Mouse (Mus musculus): ENCODE measurements around the gene Gm37240. TPM values are rescaled to one million over a fixed set of nuclear protein-coding genes. Genes with fewer than 3 reads are reported as not detected.
"Not testable (repeated sequence)": the region's sequence is repeated elsewhere in the genome, so short reads cannot be mapped to it uniquely, and the experiment has no call there.

Gene Gm37240
- 12.7 and 14.1 TPM in 2 replicates for polyA plus RNA-seq (2015; fragmentation: Nextera tagmentation; extraction: Ambion mirVana)

GRCm38 (mm10) chr3:85887239-85887827, at the start of gene Gm37240, which contains the start of gene Glt28d2:
Gm37240 (minus strand) TSS chr3:85887518.
Glt28d2 (minus strand) TSS chr3:85887516.
- Histone ChIP-seq H3K9me3 (replicated peaks) (no peaks in the 10 kb centered on the region), H3K4me2 (peak within 1 kb of the TSS; percentile 93), H3K4me3 (peak within 1 kb of the TSS; percentile 72), H3K36me3 (no peaks in the 10 kb centered on the region), H3K27ac (peak within 1 kb of the TSS; percentile 88), H3K9ac (peak within 1 kb of the TSS; percentile 81), H3K27me3 (no peaks in the 10 kb centered on the region), H3K4me1 (replicated peaks) (peaks cover 28% of the 10 kb centered on the region)
- ATAC-seq (replicated peaks; ENCODE audit: insufficient number of reproducible peaks, insufficient read depth, low FRiP score, low read depth): peak; percentile 94
- under 1% methylated on average over 43 of the region's 48 CpGs for WGBS

- WGBS: 81% methylated on average over 5 of the region's 5 CpGs
- Histone ChIP-seq H3K4me2 (no peak overlapping the region), H3K36me3 (no peaks in the 10 kb centered on the region), H3K27me3 (no peaks in the 10 kb centered on the region), H3K4me3 (no peak overlapping the region), H3K27ac (no peak overlapping the region), H3K9ac (no peak overlapping the region), H3K9me3 (replicated peaks) (no peaks in the 10 kb centered on the region), H3K4me1 (replicated peaks) (no peaks in the 10 kb centered on the region)
- ATAC-seq (replicated peaks; ENCODE audit: insufficient number of reproducible peaks, insufficient read depth, low FRiP score, low read depth): no peak
Observed at GRCm38 (mm10) chr3:85933586-85933985, 46.3 kb upstream of the Gm37240 start.

- no peak for ATAC-seq (replicated peaks; ENCODE audit: insufficient number of reproducible peaks, insufficient read depth, low FRiP score, low read depth)
- Histone ChIP-seq H3K36me3 (no peaks in the 10 kb centered on the region), H3K27ac (no peak overlapping the region), H3K9ac (no peak overlapping the region), H3K4me3 (no peak overlapping the region), H3K27me3 (no peaks in the 10 kb centered on the region), H3K9me3 (replicated peaks) (no peaks in the 10 kb centered on the region), H3K4me2 (no peak overlapping the region), H3K4me1 (replicated peaks) (0 out of 2 replicates have a peak, but pooled peaks cover 2% of the 10 kb centered on the region)
- 69% methylated on average over 6 of the region's 6 CpGs for WGBS
Observed at GRCm38 (mm10) chr3:85931859-85932258, 44.5 kb upstream of the Gm37240 start.

- no peak overlapping the region for H3K9ac ChIP-seq
- H3K4me2 ChIP-seq: no peak overlapping the region
- H3K36me3 ChIP-seq: no peaks in the 10 kb centered on the region
- no peak overlapping the region for H3K27ac ChIP-seq
- 0 out of 2 replicates have a peak, but pooled peaks cover 2% of the 10 kb centered on the region for H3K4me1 ChIP-seq (replicated peaks)
- no peak overlapping the region for H3K4me3 ChIP-seq
- H3K27me3 ChIP-seq: no peaks in the 10 kb centered on the region
- 68% methylated on average over 11 of the region's 11 CpGs for WGBS
- ATAC-seq (replicated peaks; ENCODE audit: insufficient number of reproducible peaks, insufficient read depth, low FRiP score, low read depth): no peak
- H3K9me3 ChIP-seq (replicated peaks): no peaks in the 10 kb centered on the region
Observed at GRCm38 (mm10) chr3:85930671-85931255, 43.4 kb upstream of the Gm37240 start.

DNA sequence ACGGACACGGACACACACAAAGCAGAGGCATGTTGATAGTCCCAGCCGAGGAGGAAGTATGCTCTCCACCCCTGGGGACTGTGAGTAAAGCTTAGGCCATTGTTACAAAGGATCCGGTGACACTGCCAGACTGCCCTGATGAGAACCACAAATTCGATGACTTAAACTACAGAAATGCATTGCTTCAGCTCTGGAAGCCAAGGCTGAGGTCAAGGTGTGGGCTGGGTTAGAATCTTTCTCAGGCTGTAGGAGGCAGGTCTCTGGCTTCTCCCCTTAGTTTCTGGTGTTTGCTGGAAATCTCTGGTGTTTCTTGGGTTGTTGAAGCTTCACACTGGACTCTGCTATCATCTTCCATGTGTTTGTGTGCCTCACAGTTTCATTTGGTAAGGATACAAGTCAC, 42.4 kb upstream of the Gm37240 start:
- no peaks in the 10 kb centered on the region for H3K27me3 ChIP-seq
- H3K9ac ChIP-seq: no peak overlapping the region
- H3K4me3 ChIP-seq: no peak overlapping the region
- no peaks in the 10 kb centered on the region for H3K36me3 ChIP-seq
- ATAC-seq (replicated peaks; ENCODE audit: insufficient number of reproducible peaks, insufficient read depth, low FRiP score, low read depth): no peak
- H3K9me3 ChIP-seq (replicated peaks): no peaks in the 10 kb centered on the region
- WGBS: 71% methylated on average over 5 of the region's 5 CpGs
- no peak overlapping the region for H3K4me2 ChIP-seq
- 0 out of 2 replicates have a peak, but pooled peaks cover 2% of the 10 kb centered on the region for H3K4me1 ChIP-seq (replicated peaks)
- H3K27ac ChIP-seq: no peak overlapping the region

GRCm38 (mm10) chr3:85928140-85928611, 40.9 kb upstream of the Gm37240 start:
- Histone ChIP-seq H3K4me1 (replicated peaks) (0 out of 2 replicates have a peak, but pooled peaks cover 4% of the 10 kb centered on the region), H3K9me3 (replicated peaks) (no peaks in the 10 kb centered on the region), H3K36me3 (no peaks in the 10 kb centered on the region), H3K27me3 (no peaks in the 10 kb centered on the region), H3K9ac (no peak overlapping the region), H3K4me2 (no peak overlapping the region), H3K27ac (0 out of 2 replicates have a peak overlapping the region, but pooled peaks have one; percentile 2), H3K4me3 (no peak overlapping the region)
- 55% methylated on average over 5 of the region's 5 CpGs for WGBS
- no peak; the same call in 1 of the 2 replicates for ATAC-seq (replicated peaks; ENCODE audit: insufficient number of reproducible peaks, insufficient read depth, low FRiP score, low read depth)

- no peak overlapping the region for H3K4me2 ChIP-seq
- WGBS: 83% methylated on average over 9 of the region's 9 CpGs
- ATAC-seq (replicated peaks; ENCODE audit: insufficient number of reproducible peaks, insufficient read depth, low FRiP score, low read depth): no peak
- H3K36me3 ChIP-seq: no peaks in the 10 kb centered on the region
- no peak overlapping the region for H3K27ac ChIP-seq
- no peak overlapping the region for H3K4me3 ChIP-seq
- H3K4me1 ChIP-seq (replicated peaks): 0 out of 2 replicates have a peak, but pooled peaks cover 4% of the 10 kb centered on the region
- no peaks in the 10 kb centered on the region for H3K27me3 ChIP-seq
- H3K9ac ChIP-seq: no peak overlapping the region
- H3K9me3 ChIP-seq (replicated peaks): no peaks in the 10 kb centered on the region
Observed at GRCm38 (mm10) chr3:85927296-85927695, 40.0 kb upstream of the Gm37240 start.

DNA sequence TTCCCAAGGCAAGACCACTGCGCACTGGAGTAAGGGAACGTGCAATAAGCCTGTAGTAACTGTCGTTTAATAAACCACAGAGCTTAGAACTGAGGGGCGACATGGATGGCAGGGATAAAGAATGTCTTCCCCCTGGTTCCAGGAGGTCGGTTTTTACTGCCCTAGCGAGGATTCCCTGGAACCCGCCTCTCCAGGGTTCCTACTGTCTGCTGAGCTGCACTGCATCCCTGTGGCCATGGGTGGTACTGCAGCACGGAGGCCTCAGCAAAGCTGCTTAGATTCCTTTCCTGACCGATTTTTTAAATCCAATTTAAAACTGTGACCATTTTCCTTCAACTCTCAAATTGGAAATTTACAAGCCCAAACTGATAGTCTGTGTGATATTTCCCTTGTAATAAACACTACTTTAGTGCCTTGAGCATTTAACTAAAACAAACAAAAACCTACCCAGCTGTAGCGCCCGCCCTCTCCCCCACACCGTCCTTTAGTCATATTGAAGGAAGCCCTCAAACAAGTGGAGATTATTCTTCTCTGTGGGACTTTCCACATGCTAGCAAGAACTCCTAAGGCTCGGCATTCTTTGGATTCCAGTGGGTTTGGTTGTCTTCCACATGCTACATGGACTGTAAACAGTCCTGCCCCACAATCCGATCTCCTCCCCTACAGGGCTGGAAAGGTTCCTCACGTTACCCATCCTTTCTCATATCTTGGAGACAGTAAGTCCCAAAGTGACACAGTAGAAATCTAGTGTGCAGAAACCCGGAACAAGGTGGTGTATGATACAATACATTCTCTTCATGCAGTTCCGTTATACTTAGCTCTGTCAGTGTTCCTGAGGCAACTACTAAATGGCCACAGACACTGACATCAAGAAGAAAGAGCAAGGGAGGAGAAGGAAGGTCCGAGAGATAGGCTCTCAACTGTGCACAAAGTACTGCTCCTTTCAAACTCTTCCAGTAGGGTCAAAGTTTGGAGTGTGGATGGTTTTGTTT, 36.9 kb upstream of the Gm37240 start:
- Histone ChIP-seq H3K27ac (no peak overlapping the region), H3K4me2 (no peak overlapping the region), H3K9ac (peak overlapping the region; percentile 33; the same call in 1 of the 2 replicates), H3K4me3 (no peak overlapping the region), H3K4me1 (replicated peaks) (0 out of 2 replicates have a peak, but pooled peaks cover 4% of the 10 kb centered on the region), H3K36me3 (no peaks in the 10 kb centered on the region), H3K9me3 (replicated peaks) (no peaks in the 10 kb centered on the region), H3K27me3 (no peaks in the 10 kb centered on the region)
- ATAC-seq (replicated peaks; ENCODE audit: insufficient number of reproducible peaks, insufficient read depth, low FRiP score, low read depth): no peak
- 41% methylated on average over 18 of the region's 18 CpGs for WGBS

GRCm38 (mm10) chr3:85923343-85923742, 36.0 kb upstream of the Gm37240 start:
- no peaks in the 10 kb centered on the region for H3K27me3 ChIP-seq
- no peak overlapping the region for H3K9ac ChIP-seq
- H3K9me3 ChIP-seq (replicated peaks): no peaks in the 10 kb centered on the region
- H3K4me1 ChIP-seq (replicated peaks): 0 out of 2 replicates have a peak, but pooled peaks cover 4% of the 10 kb centered on the region
- no peak for ATAC-seq (replicated peaks; ENCODE audit: insufficient number of reproducible peaks, insufficient read depth, low FRiP score, low read depth)
- H3K27ac ChIP-seq: no peak overlapping the region
- H3K4me3 ChIP-seq: no peak overlapping the region
- no peaks in the 10 kb centered on the region for H3K36me3 ChIP-seq
- 81% methylated on average over 8 of the region's 8 CpGs for WGBS
- H3K4me2 ChIP-seq: no peak overlapping the region

GRCm38 (mm10) chr3:85922331-85922730, 35.0 kb upstream of the Gm37240 start:
- 70% methylated on average over 3 of the region's 3 CpGs for WGBS
- no peaks in the 10 kb centered on the region for H3K36me3 ChIP-seq
- H3K9ac ChIP-seq: no peak overlapping the region
- no peak overlapping the region for H3K4me3 ChIP-seq
- 0 out of 2 replicates have a peak, but pooled peaks cover 2% of the 10 kb centered on the region for H3K4me1 ChIP-seq (replicated peaks)
- ATAC-seq (replicated peaks; ENCODE audit: insufficient number of reproducible peaks, insufficient read depth, low FRiP score, low read depth): no peak
- H3K4me2 ChIP-seq: no peak overlapping the region
- H3K9me3 ChIP-seq (replicated peaks): no peaks in the 10 kb centered on the region
- no peaks in the 10 kb centered on the region for H3K27me3 ChIP-seq
- no peak overlapping the region for H3K27ac ChIP-seq

GRCm38 (mm10) chr3:85920671-85921070, 33.4 kb upstream of the Gm37240 start:
- not testable (repeated sequence) for H3K36me3 ChIP-seq; H3K27ac ChIP-seq; H3K9ac ChIP-seq; H3K4me3 ChIP-seq; H3K4me1 ChIP-seq (replicated peaks); H3K9me3 ChIP-seq (replicated peaks); H3K27me3 ChIP-seq; H3K4me2 ChIP-seq; ATAC-seq (replicated peaks; ENCODE audit: insufficient number of reproducible peaks, insufficient read depth, low FRiP score, low read depth)
- WGBS: 59% methylated on average over 2 of the region's 2 CpGs

Data from heart, embryonic 15.5 days (tissue).